Mouse (Mus musculus) spleen, adult 2 months (tissue): ENCODE results near the gene Tmem132d.

Experiments
- CTCF ChIP-seq: fragments of 200-500 bp; IDR thresholded peaks from 2 replicates; pipeline ENCODE4 v1.5.1; 2011; ENCODE audit warnings: mild to moderate bottlenecking, inconsistent platforms; ENCODE audit not compliant: insufficient read depth, insufficient read length, insufficient replicate concordance; ENCODE audit errors: extremely low read depth
- POLR2A ChIP-seq: fragments of 200-500 bp; IDR thresholded peaks from 2 replicates; pipeline ENCODE4 v1.6.1; 2011; ENCODE audit warnings: low read depth, low read length, inconsistent platforms

GRCm38 (mm10) chr5:127755594-127755993, 677.3 kb downstream of the Tmem132d start:
- no peak for TF ChIP-seq CTCF
- no peak for TF ChIP-seq POLR2A
